Mouse (Mus musculus) neural tube, embryonic 14.5 days (tissue): ENCODE data around the gene Fry. TPM values are rescaled to one million over a fixed set of nuclear protein-coding genes. Genes with fewer than 3 reads are reported as not detected.

Source experiments
- ATAC-seq: fragments of 200-750 bp; cut with Nextera tagmentation; 2 replicates; pipeline ENCODE4 v1.8.0; 2017; ENCODE audit warnings: low read depth, mild to moderate bottlenecking, moderate TSS enrichment, moderate library complexity
- H3K27ac ChIP-seq: fragments of 300-500 bp; sonication (generic); 2 replicates; pipeline ENCODE4 v1.5.1; 2014; ENCODE audit warnings: low read depth, mild to moderate bottlenecking, control low read depth, low read length, moderate library complexity, mixed read lengths
- H3K27me3 ChIP-seq: fragments of 300-500 bp; sonication (generic); 2 replicates; pipeline ENCODE4 v1.6.1; 2014; ENCODE audit warnings: low read length; ENCODE audit not compliant: control insufficient read depth, insufficient read depth
- H3K36me3 ChIP-seq: fragments of 300-500 bp; sonication (generic); 2 replicates; pipeline ENCODE4 v1.6.1; 2014; ENCODE audit warnings: low read length, mixed read lengths; ENCODE audit not compliant: control insufficient read depth, insufficient read depth
- H3K4me1 ChIP-seq: fragments of 300-500 bp; sonication (generic); 2 replicates; pipeline ENCODE4 v1.6.1; 2014; ENCODE audit warnings: low read length; ENCODE audit not compliant: control insufficient read depth, insufficient read depth
- H3K4me2 ChIP-seq: fragments of 300-500 bp; sonication (generic); 2 replicates; pipeline ENCODE4 v1.6.1; 2014; ENCODE audit warnings: mild to moderate bottlenecking, low read depth, low read length, control low read depth
- H3K4me3 ChIP-seq: fragments of 300-500 bp; sonication (generic); 2 replicates; pipeline ENCODE4 v1.5.1; 2014; ENCODE audit warnings: low read depth, low read length, control low read depth, mixed read lengths
- H3K9ac ChIP-seq: fragments of 300-500 bp; sonication (generic); replicated peaks from 2 replicates; pipeline ENCODE4 v1.6.1; 2014; ENCODE audit warnings: low read depth, mild to moderate bottlenecking, control low read depth, low read length, mixed read lengths
- H3K9me3 ChIP-seq: fragments of 300-500 bp; sonication (generic); 2 replicates; pipeline ENCODE4 v1.6.1; 2016; ENCODE audit warnings: low read length; ENCODE audit not compliant: control insufficient read depth
- WGBS: fragments of 180-500 bp; shearing (Covaris S2); extraction: QIAGEN DNeasy Blood & Tissue Kit; methylation state at CpG from one replicate; pipeline ENCODE4 v1.1.7; 2014; 5-methylcytosine and 5-hydroxymethylcytosine counted together
- polyA plus RNA-seq: library from polyadenylated mRNA; unstranded; fragments of >200 nt; fragmentation: Nextera tagmentation; extraction: Ambion mirVana; gene quantifications from 2 replicates; pipeline ENCODE4 v1.2.1, GENCODE M21; 2014

Fry gene
- polyA plus RNA-seq, 1 experiment from 2014 or later = 85.1 TPM

GRCm38 (mm10) chr5:150219457-150219856 is 101.0 kb downstream of the Fry start:
- ATAC-seq = no peak
- H3K4me3 ChIP-seq = no peak overlapping the region
- no peaks in the 10 kb centered on the region for H3K4me1 ChIP-seq
- H3K27me3 ChIP-seq = no peaks in the 10 kb centered on the region
- H3K4me2 ChIP-seq = no peak overlapping the region
- no peak overlapping the region for H3K27ac ChIP-seq
- H3K9me3 ChIP-seq = no peaks in the 10 kb centered on the region
- no peak overlapping the region for H3K9ac ChIP-seq
- no peaks in the 10 kb centered on the region for H3K36me3 ChIP-seq
- WGBS = 88% methylated on average over 8 of the region's 8 CpGs

- H3K9me3 ChIP-seq = no peaks in the 10 kb centered on the region
- no peak overlapping the region for H3K4me2 ChIP-seq
- H3K9ac ChIP-seq = no peak overlapping the region
- no peaks in the 10 kb centered on the region for H3K27me3 ChIP-seq
- no peaks in the 10 kb centered on the region for H3K36me3 ChIP-seq
- no peak overlapping the region for H3K27ac ChIP-seq
- no peak overlapping the region for H3K4me3 ChIP-seq
- H3K4me1 ChIP-seq = no peaks in the 10 kb centered on the region
- WGBS = 38% methylated on average over 7 of the region's 7 CpGs
- no peak for ATAC-seq
These were observed 101.9 kb downstream of the Fry start for GRCm38 (mm10) chr5:150220333-150220732.

GRCm38 (mm10) chr5:150221806-150222205 is 103.4 kb downstream of the Fry start:
- H3K4me2 ChIP-seq = no peak overlapping the region
- 88% methylated on average over 6 of the region's 6 CpGs for WGBS
- no peak overlapping the region for H3K4me3 ChIP-seq
- no peaks in the 10 kb centered on the region for H3K36me3 ChIP-seq
- H3K4me1 ChIP-seq = no peaks in the 10 kb centered on the region
- no peak overlapping the region for H3K27ac ChIP-seq
- no peaks in the 10 kb centered on the region for H3K9me3 ChIP-seq
- no peak for ATAC-seq
- H3K9ac ChIP-seq = no peak overlapping the region
- no peaks in the 10 kb centered on the region for H3K27me3 ChIP-seq

GRCm38 (mm10) chr5:150223546-150224239 is 105.2 kb downstream of the Fry start:
- Histone ChIP-seq H3K4me3 (no peak overlapping the region), H3K4me1 (no peaks in the 10 kb centered on the region), H3K9ac (no peak overlapping the region), H3K4me2 (no peak overlapping the region), H3K9me3 (no peaks in the 10 kb centered on the region), H3K27me3 (no peaks in the 10 kb centered on the region), H3K36me3 (no peaks in the 10 kb centered on the region), H3K27ac (no peak overlapping the region)
- 92% methylated on average over 10 of the region's 10 CpGs for WGBS
- no peak for ATAC-seq

- H3K9ac ChIP-seq = no peak overlapping the region
- H3K4me3 ChIP-seq = no peak overlapping the region
- no peak overlapping the region for H3K27ac ChIP-seq
- no peaks in the 10 kb centered on the region for H3K27me3 ChIP-seq
- no peaks in the 10 kb centered on the region for H3K4me1 ChIP-seq
- ATAC-seq = no peak
- no peaks in the 10 kb centered on the region for H3K36me3 ChIP-seq
- WGBS = 31% methylated on average over 5 of the region's 5 CpGs
- H3K4me2 ChIP-seq = no peak overlapping the region
- no peaks in the 10 kb centered on the region for H3K9me3 ChIP-seq
These were observed 110.6 kb downstream of the Fry start for GRCm38 (mm10) chr5:150229086-150229485.

- no peak overlapping the region for H3K4me3 ChIP-seq
- H3K4me2 ChIP-seq = no peak overlapping the region
- no peak overlapping the region for H3K27ac ChIP-seq
- H3K4me1 ChIP-seq = no peaks in the 10 kb centered on the region
- no peak overlapping the region for H3K9ac ChIP-seq
- H3K36me3 ChIP-seq = no peaks in the 10 kb centered on the region
- WGBS = 94% methylated on average over 4 of the region's 4 CpGs
- no peaks in the 10 kb centered on the region for H3K27me3 ChIP-seq
- ATAC-seq = no peak
- no peaks in the 10 kb centered on the region for H3K9me3 ChIP-seq
These were observed 111.3 kb downstream of the Fry start for GRCm38 (mm10) chr5:150229776-150230175.

- no peak overlapping the region for H3K27ac ChIP-seq
- ATAC-seq = peak; percentile 31
- no peak overlapping the region for H3K9ac ChIP-seq
- H3K4me1 ChIP-seq = no peaks in the 10 kb centered on the region
- no peaks in the 10 kb centered on the region for H3K36me3 ChIP-seq
- H3K27me3 ChIP-seq = no peaks in the 10 kb centered on the region
- H3K4me2 ChIP-seq = peak overlapping the region; percentile 16; the same call in 1 of the 2 replicates
- H3K9me3 ChIP-seq = no peaks in the 10 kb centered on the region
- 37% methylated on average over 19 of the region's 21 CpGs for WGBS
- no peak overlapping the region for H3K4me3 ChIP-seq
These were observed 114.0 kb downstream of the Fry start for GRCm38 (mm10) chr5:150232159-150233150.

GRCm38 (mm10) chr5:150233154-150233886 is 114.9 kb downstream of the Fry start:
- 0 out of 2 replicates have a peak overlapping the region, but pooled peaks have one; percentile 16 for H3K4me2 ChIP-seq
- no peak overlapping the region for H3K27ac ChIP-seq
- WGBS = 59% methylated on average over 17 of the region's 17 CpGs
- no peak overlapping the region for H3K4me3 ChIP-seq
- no peaks in the 10 kb centered on the region for H3K9me3 ChIP-seq
- ATAC-seq = peak; percentile 75
- no peaks in the 10 kb centered on the region for H3K27me3 ChIP-seq
- no peaks in the 10 kb centered on the region for H3K36me3 ChIP-seq
- H3K4me1 ChIP-seq = no peaks in the 10 kb centered on the region
- H3K9ac ChIP-seq = no peak overlapping the region
